Mouse (Mus musculus) E14TG2a.4 (cell line): ENCODE measurements around the gene Olfr1049.
"Not testable (repeated sequence)": the region's sequence is repeated elsewhere in the genome, so short reads cannot be mapped to it uniquely, and the experiment has no call there.

Experiments used
- H3K27me3 ChIP-seq: 2 replicates; pipeline ENCODE4 v1.6.1; 2014; ENCODE audit warnings: low read length, control low read depth; ENCODE audit not compliant: insufficient read depth
- H3K36me3 ChIP-seq: 2 replicates; pipeline ENCODE4 v1.6.1; 2014; ENCODE audit warnings: low read length, control low read depth; ENCODE audit not compliant: insufficient read depth
- H3K4me1 ChIP-seq: replicated peaks from 2 replicates; pipeline ENCODE4 v1.6.1; 2014; ENCODE audit warnings: low read depth, low read length, control low read depth
- H3K4me3 ChIP-seq: replicated peaks from 2 replicates; pipeline ENCODE4 v1.5.1; 2014; ENCODE audit warnings: mild to moderate bottlenecking, low read length
- H3K9me3 ChIP-seq: 2 replicates; pipeline ENCODE4 v1.6.1; 2014; ENCODE audit warnings: low read length, control low read depth
- CTCF ChIP-seq: conservative IDR thresholded peaks from 2 replicates; pipeline ENCODE4 v1.5.1; 2014; ENCODE audit warnings: low read length
- NANOG ChIP-seq: IDR thresholded peaks from 2 replicates; pipeline ENCODE4 v1.6.1; 2014; ENCODE audit warnings: borderline replicate concordance, low read length, mixed read lengths
- POU5F1 ChIP-seq: IDR thresholded peaks from 2 replicates; pipeline ENCODE4 v1.6.1; 2014; ENCODE audit warnings: low read length, borderline replicate concordance

Gene Olfr1049

GRCm38 (mm10) chr2:86258228-86258627 lies at the start of gene Olfr1049:
Olfr1049 (minus strand) TSS chr2:86258328.
- H3K9me3 ChIP-seq: peaks cover 19% of the 10 kb centered on the region
- H3K27me3 ChIP-seq, H3K36me3 ChIP-seq, H3K4me1 ChIP-seq, H3K4me3 ChIP-seq: not testable (repeated sequence)

- H3K9me3 ChIP-seq: 0 out of 2 replicates have a peak, but pooled peaks cover 7% of the 10 kb centered on the region
- no peak within 1 kb of the TSS for H3K4me3 ChIP-seq
- no peaks in the 10 kb centered on the region for H3K27me3 ChIP-seq
- no peak for TF ChIP-seq NANOG
- no peaks in the 10 kb centered on the region for H3K4me1 ChIP-seq
- no peaks in the 10 kb centered on the region for H3K36me3 ChIP-seq
Measured at GRCm38 (mm10) chr2:86292155-86292554, 34.0 kb upstream of the Olfr1049 start, which contains the start of gene Olfr1052. Olfr1052 (plus strand) TSS chr2:86292455.

- H3K4me1 ChIP-seq, H3K36me3 ChIP-seq, H3K4me3 ChIP-seq, H3K27me3 ChIP-seq, H3K9me3 ChIP-seq: not testable (repeated sequence)
Measured at GRCm38 (mm10) chr2:86278988-86279387, 20.9 kb upstream of the Olfr1049 start, which contains the start of gene Olfr1051. Olfr1051 (minus strand) TSS chr2:86279088.

- no peak within 1 kb of the TSS for H3K4me3 ChIP-seq
- 0 out of 2 replicates have a peak, but pooled peaks cover under 1% of the 10 kb centered on the region for H3K9me3 ChIP-seq
- H3K36me3 ChIP-seq: no peaks in the 10 kb centered on the region
- H3K27me3 ChIP-seq: no peaks in the 10 kb centered on the region
- no peaks in the 10 kb centered on the region for H3K4me1 ChIP-seq
- TF ChIP-seq NANOG: no peak
- no peak for TF ChIP-seq CTCF
- TF ChIP-seq POU5F1: no peak
Measured at GRCm38 (mm10) chr2:86240189-86240588, 17.9 kb downstream of the Olfr1049 start, which contains the start of gene Olfr1048. Olfr1048 (minus strand) TSS chr2:86240289.

GRCm38 (mm10) chr2:86231301-86231700 lies 26.8 kb downstream of the Olfr1049 start, which contains the start of gene Olfr1047:
Olfr1047 (minus strand) TSS chr2:86231401.
- H3K27me3 ChIP-seq: no peaks in the 10 kb centered on the region
- H3K4me1 ChIP-seq: no peaks in the 10 kb centered on the region
- H3K9me3 ChIP-seq: no peaks in the 10 kb centered on the region
- TF ChIP-seq NANOG: no peak
- H3K4me3 ChIP-seq: no peak within 1 kb of the TSS
- no peaks in the 10 kb centered on the region for H3K36me3 ChIP-seq

- Histone ChIP-seq H3K4me1 (no peaks in the 10 kb centered on the region), H3K4me3 (no peak within 1 kb of the TSS), H3K27me3 (no peaks in the 10 kb centered on the region), H3K9me3 (no peaks in the 10 kb centered on the region), H3K36me3 (no peaks in the 10 kb centered on the region)
- TF ChIP-seq POU5F1 (no peak), NANOG (no peak)
Measured at GRCm38 (mm10) chr2:86219214-86219613, 38.9 kb downstream of the Olfr1049 start, which contains the start of gene Olfr1046. Olfr1046 (minus strand) TSS chr2:86219314.
